Mouse (Mus musculus): Measurements from ENCODE around the gene Fgfr2. TPM values are rescaled to one million over a fixed set of nuclear protein-coding genes. Genes with fewer than 3 reads are reported as not detected.

Fgfr2 gene
- total and polyA plus RNA-seq, 2 experiments from 2014 or later, result 12.1 to 32.6 TPM

DNA sequence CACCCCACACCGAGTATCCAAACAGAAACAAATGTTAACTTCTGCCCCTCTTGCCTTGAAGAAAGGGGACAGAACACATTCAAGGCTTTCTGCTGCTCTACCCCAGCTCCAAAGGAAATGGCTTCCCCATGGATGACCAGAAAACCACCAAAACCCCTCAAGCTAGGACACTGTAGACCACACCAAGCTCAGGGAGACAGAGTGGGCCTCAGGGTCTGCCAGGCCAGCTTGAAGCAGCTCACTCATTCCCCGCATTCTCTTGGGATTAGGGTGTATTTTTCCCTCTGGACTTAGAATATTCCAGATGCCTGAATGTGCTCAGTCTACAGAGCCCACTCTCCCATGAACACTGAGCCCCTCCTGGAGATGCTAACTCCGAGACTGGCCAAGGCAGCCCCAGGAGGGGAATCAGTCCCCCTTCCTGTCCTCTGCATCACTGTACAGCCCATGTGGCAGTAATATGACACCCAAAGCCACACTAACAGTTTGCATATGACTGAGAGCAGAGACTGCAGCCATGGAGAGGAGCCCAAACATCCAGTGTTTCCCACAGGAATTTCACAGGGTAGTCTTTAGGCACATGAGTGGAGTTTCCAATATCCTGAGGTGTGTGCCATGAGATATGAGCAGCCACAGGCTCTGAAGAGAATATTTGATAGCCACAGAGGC, 2824.1 kb downstream of the Fgfr2 start:
- DNase-seq (ENCODE audit: low spot score) (no peak), ATAC-seq (ENCODE audit: low FRiP score) (no peak)
- Histone ChIP-seq H3K9ac (replicated peaks; ENCODE audit: low read length, poor library complexity, severe bottlenecking) (no peak overlapping the region), H3K27ac (ENCODE audit: low read depth, low read length) (no peak overlapping the region), H3K4me2 (ENCODE audit: low read depth, low read length, poor library complexity, severe bottlenecking) (no peak overlapping the region), H3K36me3 (ENCODE audit: insufficient read depth, low read length) (no peaks in the 10 kb centered on the region), H3K27me3 (ENCODE audit: insufficient read depth, low read length) (no peaks in the 10 kb centered on the region), H3K9me3 (ENCODE audit: low read length) (no peaks in the 10 kb centered on the region), H3K4me3 (ENCODE audit: low read depth, low read length) (no peak overlapping the region), H3K4me1 (ENCODE audit: insufficient read depth, low read length) (no peaks in the 10 kb centered on the region)
- WGBS, result 72% methylated on average over 3 of the region's 3 CpGs
- TF ChIP-seq CTCF (IDR thresholded peaks at IDR 0.05), result no peak

DNA sequence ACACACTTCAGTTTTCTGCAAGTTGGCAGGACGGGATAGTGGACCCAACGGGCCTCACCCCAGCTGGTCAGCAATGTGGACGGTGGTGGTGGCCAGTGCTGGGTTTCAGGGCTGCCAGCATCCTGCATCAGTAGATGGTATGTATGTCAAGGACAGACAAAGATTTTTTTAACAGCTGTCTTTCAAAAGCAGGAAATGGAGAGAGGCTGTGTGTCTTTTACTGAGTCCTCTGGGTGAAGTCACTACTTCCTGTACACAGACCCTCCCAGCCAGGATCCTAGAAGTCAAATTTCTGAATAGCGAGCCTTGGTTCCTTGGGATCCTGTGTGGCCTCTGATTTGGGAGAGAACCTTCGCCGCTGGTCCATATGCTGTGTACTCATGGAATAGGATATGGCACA, 2832.0 kb downstream of the Fgfr2 start:
- Histone ChIP-seq H3K9ac (replicated peaks; ENCODE audit: low read length, poor library complexity, severe bottlenecking) (no peak overlapping the region), H3K4me2 (ENCODE audit: low read depth, low read length, poor library complexity, severe bottlenecking) (no peak overlapping the region), H3K4me3 (ENCODE audit: low read depth, low read length) (no peak overlapping the region), H3K36me3 (ENCODE audit: insufficient read depth, low read length) (no peaks in the 10 kb centered on the region), H3K27ac (ENCODE audit: low read depth, low read length) (no peak overlapping the region), H3K4me1 (ENCODE audit: insufficient read depth, low read length) (no peaks in the 10 kb centered on the region), H3K9me3 (ENCODE audit: low read length) (no peaks in the 10 kb centered on the region), H3K27me3 (ENCODE audit: insufficient read depth, low read length) (peaks cover 4% of the 10 kb centered on the region; the same call in 1 of the 2 replicates)
- 87% methylated on average over 6 of the region's 6 CpGs for WGBS
- no peak for ATAC-seq (ENCODE audit: low FRiP score)
- DNase-seq (ENCODE audit: low spot score), result no peak
- no peak for TF ChIP-seq CTCF (IDR thresholded peaks at IDR 0.05)

DNA sequence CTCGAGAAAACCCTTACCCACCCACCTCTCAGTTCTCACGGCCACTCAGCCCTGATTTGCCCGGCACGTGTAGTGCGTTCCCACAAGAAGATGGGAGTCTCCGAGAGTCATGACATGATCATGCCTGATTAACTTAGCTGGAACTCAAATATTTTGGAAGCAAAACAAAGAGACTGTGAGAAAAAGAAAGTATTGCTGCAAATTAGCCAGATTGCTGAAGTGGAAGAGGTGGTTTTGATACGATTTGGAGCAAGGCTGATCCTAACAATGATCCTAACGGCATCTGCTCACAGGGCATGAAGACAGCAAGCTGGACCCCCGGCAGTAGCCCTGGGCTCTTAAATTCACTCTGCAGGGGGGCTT, 2833.7 kb downstream of the Fgfr2 start:
- 15% methylated on average over 9 of the region's 9 CpGs for WGBS
- Histone ChIP-seq H3K27me3 (ENCODE audit: insufficient read depth, low read length) (peaks cover 4% of the 10 kb centered on the region; the same call in 1 of the 2 replicates), H3K9ac (replicated peaks; ENCODE audit: low read length, poor library complexity, severe bottlenecking) (no peak overlapping the region), H3K9me3 (ENCODE audit: low read length) (no peaks in the 10 kb centered on the region), H3K27ac (ENCODE audit: low read depth, low read length) (no peak overlapping the region), H3K36me3 (ENCODE audit: insufficient read depth, low read length) (no peaks in the 10 kb centered on the region), H3K4me1 (ENCODE audit: insufficient read depth, low read length) (no peaks in the 10 kb centered on the region), H3K4me3 (ENCODE audit: low read depth, low read length) (no peak overlapping the region), H3K4me2 (ENCODE audit: low read depth, low read length, poor library complexity, severe bottlenecking) (peak overlapping the region; percentile 3; the same call in 1 of the 2 replicates)
- no peak for ATAC-seq (ENCODE audit: low FRiP score)
- no peak for DNase-seq (ENCODE audit: low spot score)
- no peak for TF ChIP-seq CTCF (IDR thresholded peaks at IDR 0.05)

DNA sequence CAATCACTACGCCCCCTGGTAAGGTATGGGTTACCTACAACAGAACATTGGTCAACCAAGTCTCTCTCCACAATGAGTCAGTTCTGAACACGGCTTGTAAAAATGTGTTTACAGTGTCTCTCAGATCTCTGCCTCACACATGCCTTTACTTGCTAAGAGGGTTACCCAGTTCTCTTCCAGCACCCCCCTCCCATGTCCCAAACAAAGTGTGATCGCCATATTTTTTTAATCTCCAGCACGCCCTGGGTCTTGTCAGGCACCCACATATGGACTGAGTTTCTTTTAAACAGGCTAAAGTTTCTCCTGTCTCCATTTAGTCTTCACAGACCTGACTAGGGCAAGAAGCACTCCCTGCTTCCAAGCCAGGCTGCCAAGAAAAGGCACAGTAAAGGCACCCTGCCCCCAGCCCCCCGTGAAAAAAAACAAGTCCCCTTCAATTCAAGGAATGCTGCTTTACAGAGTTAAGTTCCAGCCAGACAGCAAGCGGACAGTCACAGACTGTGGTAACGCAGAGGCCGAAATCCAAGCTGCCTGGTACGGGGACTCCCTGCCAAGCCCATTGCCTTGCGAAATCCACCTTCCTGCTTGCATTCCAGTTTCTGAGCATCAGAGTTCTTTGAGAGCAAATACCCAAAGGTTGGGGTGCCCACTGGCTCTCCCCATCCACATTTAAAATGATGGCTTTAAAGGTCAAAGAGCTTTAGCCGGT, 2834.3 kb downstream of the Fgfr2 start:
- H3K4me3 ChIP-seq (ENCODE audit: low read depth, low read length), result no peak overlapping the region
- no peak for DNase-seq (ENCODE audit: low spot score)
- H3K4me1 ChIP-seq (ENCODE audit: insufficient read depth, low read length), result no peaks in the 10 kb centered on the region
- no peak overlapping the region for H3K9ac ChIP-seq (replicated peaks; ENCODE audit: low read length, poor library complexity, severe bottlenecking)
- no peak overlapping the region for H3K27ac ChIP-seq (ENCODE audit: low read depth, low read length)
- H3K36me3 ChIP-seq (ENCODE audit: insufficient read depth, low read length), result no peaks in the 10 kb centered on the region
- H3K4me2 ChIP-seq (ENCODE audit: low read depth, low read length, poor library complexity, severe bottlenecking), result peak overlapping the region; percentile 3; the same call in 1 of the 2 replicates
- no peaks in the 10 kb centered on the region for H3K9me3 ChIP-seq (ENCODE audit: low read length)
- H3K27me3 ChIP-seq (ENCODE audit: insufficient read depth, low read length), result peaks cover 4% of the 10 kb centered on the region; the same call in 1 of the 2 replicates
- TF ChIP-seq CTCF (IDR thresholded peaks at IDR 0.05), result no peak
- WGBS, result 49% methylated on average over 11 of the region's 11 CpGs
- no peak for ATAC-seq (ENCODE audit: low FRiP score)

GRCm38 (mm10) chr7:130288248-130288647, 2834.9 kb downstream of the Fgfr2 start:
- H3K9me3 ChIP-seq (ENCODE audit: low read length), result no peaks in the 10 kb centered on the region
- H3K4me3 ChIP-seq (ENCODE audit: low read depth, low read length), result no peak overlapping the region
- H3K4me1 ChIP-seq (ENCODE audit: insufficient read depth, low read length), result no peaks in the 10 kb centered on the region
- 72% methylated on average over 7 of the region's 7 CpGs for WGBS
- H3K27ac ChIP-seq (ENCODE audit: low read depth, low read length), result no peak overlapping the region
- TF ChIP-seq CTCF (IDR thresholded peaks at IDR 0.05), result no peak
- no peak overlapping the region for H3K9ac ChIP-seq (replicated peaks; ENCODE audit: low read length, poor library complexity, severe bottlenecking)
- peaks cover 4% of the 10 kb centered on the region; the same call in 1 of the 2 replicates for H3K27me3 ChIP-seq (ENCODE audit: insufficient read depth, low read length)
- DNase-seq (ENCODE audit: low spot score) (no peak), ATAC-seq (ENCODE audit: low FRiP score) (no peak)
- H3K4me2 ChIP-seq (ENCODE audit: low read depth, low read length, poor library complexity, severe bottlenecking), result no peak overlapping the region
- H3K36me3 ChIP-seq (ENCODE audit: insufficient read depth, low read length), result no peaks in the 10 kb centered on the region

Measured in midbrain, postnatal 0 days (tissue).